Mouse (Mus musculus) stomach, postnatal 0 days (tissue): ENCODE measurements at regions not wholly inside any gene's neighbourhood (a gene's known extent, or its start where the extent isn't known, plus 50 kb on each side); places are given as distances from the start of the nearest gene placed in this dataset.

Experiments used
- ATAC-seq: fragments of 200-750 bp; cut with Nextera tagmentation; 2 replicates; pipeline ENCODE4 v1.8.0; 2017; ENCODE audit not compliant: low FRiP score, low TSS enrichment
- DNase-seq: peaks from one replicate; pipeline ENCODE4 v3.0.0-alpha.2; 2016; ENCODE audit warnings: low spot score
- H3K27ac ChIP-seq: fragments of 300-500 bp; sonication (generic); replicated peaks from 2 replicates; pipeline ENCODE4 v1.5.1; 2014; ENCODE audit warnings: mild to moderate bottlenecking, control low read depth
- H3K27me3 ChIP-seq: fragments of 300-500 bp; sonication (generic); 2 replicates; pipeline ENCODE4 v1.6.1; 2014; ENCODE audit warnings: low read length; ENCODE audit not compliant: control insufficient read depth, insufficient read depth
- H3K36me3 ChIP-seq: fragments of 300-500 bp; sonication (generic); 2 replicates; pipeline ENCODE4 v1.6.1; 2014; ENCODE audit warnings: low read length, mixed read lengths; ENCODE audit not compliant: control insufficient read depth, insufficient read depth
- H3K4me1 ChIP-seq: fragments of 300-500 bp; sonication (generic); replicated peaks from 2 replicates; pipeline ENCODE4 v1.6.1; 2014; ENCODE audit warnings: antibody characterized with exemption; ENCODE audit not compliant: control insufficient read depth, insufficient read depth
- H3K4me2 ChIP-seq: fragments of 300-500 bp; sonication (generic); replicated peaks from 2 replicates; pipeline ENCODE4 v1.6.1; 2014; ENCODE audit warnings: low read depth, mild to moderate bottlenecking, control low read depth, moderate library complexity
- H3K4me3 ChIP-seq: fragments of 300-500 bp; sonication (generic); 2 replicates; pipeline ENCODE4 v1.5.1; 2014; ENCODE audit warnings: low read depth, low read length, control low read depth
- H3K9ac ChIP-seq: fragments of 300-500 bp; sonication (generic); 2 replicates; pipeline ENCODE4 v1.6.1; 2014; ENCODE audit warnings: mild to moderate bottlenecking, low read length, control low read depth, mixed read lengths
- H3K9me3 ChIP-seq: fragments of 300-500 bp; sonication (generic); 2 replicates; pipeline ENCODE4 v1.6.1; 2016; ENCODE audit warnings: low read length; ENCODE audit not compliant: control insufficient read depth
- CTCF ChIP-seq: IDR thresholded peaks from 2 replicates; pipeline ENCODE4 v1.5.1; 2016; ENCODE audit warnings: antibody characterized with exemption, low read depth, mild to moderate bottlenecking, moderate library complexity
- EP300 ChIP-seq: optimal IDR thresholded peaks from 2 replicates; pipeline ENCODE3; 2016; ENCODE audit warnings: antibody characterized with exemption
- WGBS: fragments of 180-500 bp; shearing (Covaris S2); extraction: QIAGEN DNeasy Blood & Tissue Kit; methylation state at CpG from one replicate; pipeline ENCODE4 v1.1.7; 2014; 5-methylcytosine and 5-hydroxymethylcytosine counted together

GRCm38 (mm10) chr9:91476596-91476995, 111.0 kb upstream of the Zic1 start:
- no peak overlapping the region for H3K4me2 ChIP-seq

GRCm38 (mm10) chr9:91462713-91463425, 97.3 kb upstream of the Zic1 start:
- TF ChIP-seq EP300 (no peak), CTCF (no peak)
- H3K27ac ChIP-seq = no peak overlapping the region
- H3K9ac ChIP-seq = no peak overlapping the region
- ATAC-seq = no peak
- H3K36me3 ChIP-seq = no peaks in the 10 kb centered on the region
- no peaks in the 10 kb centered on the region for H3K27me3 ChIP-seq
- H3K9me3 ChIP-seq = no peaks in the 10 kb centered on the region
- DNase-seq = no peak
- H3K4me3 ChIP-seq = no peak overlapping the region
- no peaks in the 10 kb centered on the region for H3K4me1 ChIP-seq
- no peak overlapping the region for H3K4me2 ChIP-seq
- WGBS = 78% methylated on average over 5 of the region's 5 CpGs

More at GRCm38 (mm10) chr9:91476596-91476995, 111.0 kb upstream of the Zic1 start:
- H3K4me1 ChIP-seq = no peaks in the 10 kb centered on the region
- H3K27me3 ChIP-seq = no peaks in the 10 kb centered on the region
- DNase-seq (no peak), ATAC-seq (no peak)
- H3K9ac ChIP-seq = no peak overlapping the region
- no peaks in the 10 kb centered on the region for H3K36me3 ChIP-seq
- WGBS = 21% methylated on average over 3 of the region's 3 CpGs
- H3K27ac ChIP-seq = no peak overlapping the region
- H3K4me3 ChIP-seq = no peak overlapping the region
- H3K9me3 ChIP-seq = no peaks in the 10 kb centered on the region
- TF ChIP-seq EP300 (no peak), CTCF (no peak)

- no peak for ATAC-seq
- Histone ChIP-seq H3K27me3 (no peaks in the 10 kb centered on the region), H3K27ac (no peak overlapping the region), H3K36me3 (no peaks in the 10 kb centered on the region), H3K4me2 (no peak overlapping the region), H3K9ac (no peak overlapping the region), H3K4me1 (no peaks in the 10 kb centered on the region), H3K4me3 (no peak overlapping the region), H3K9me3 (no peaks in the 10 kb centered on the region)
- TF ChIP-seq EP300 = no peak
- WGBS = 18% methylated on average over 2 of the region's 2 CpGs
- DNase-seq = no peak
These were observed 94.3 kb upstream of the Zic1 start for GRCm38 (mm10) chr9:91459921-91460320.

GRCm38 (mm10) chr9:91456843-91457242, 91.2 kb upstream of the Zic1 start:
- no peaks in the 10 kb centered on the region for H3K9me3 ChIP-seq
- no peak overlapping the region for H3K4me2 ChIP-seq
- no peak overlapping the region for H3K9ac ChIP-seq
- no peaks in the 10 kb centered on the region for H3K4me1 ChIP-seq
- DNase-seq = no peak
- WGBS = 67% methylated on average over 5 of the region's 5 CpGs
- H3K27ac ChIP-seq = no peak overlapping the region
- no peak for TF ChIP-seq EP300
- no peak for TF ChIP-seq CTCF
- no peaks in the 10 kb centered on the region for H3K36me3 ChIP-seq
- no peak for ATAC-seq
- no peaks in the 10 kb centered on the region for H3K27me3 ChIP-seq
- no peak overlapping the region for H3K4me3 ChIP-seq

GRCm38 (mm10) chr9:91456253-91456823, 90.7 kb upstream of the Zic1 start:
- DNase-seq = no peak
- Histone ChIP-seq H3K4me3 (no peak overlapping the region), H3K27ac (no peak overlapping the region), H3K9me3 (no peaks in the 10 kb centered on the region), H3K4me1 (no peaks in the 10 kb centered on the region), H3K27me3 (no peaks in the 10 kb centered on the region), H3K4me2 (no peak overlapping the region), H3K36me3 (no peaks in the 10 kb centered on the region), H3K9ac (no peak overlapping the region)
- TF ChIP-seq CTCF (no peak), EP300 (no peak)
- WGBS = 70% methylated on average over 1 of the region's 1 CpGs
- ATAC-seq = no peak

GRCm38 (mm10) chr9:91439106-91439505, 73.5 kb upstream of the Zic1 start:
- H3K27ac ChIP-seq = no peak overlapping the region
- no peak overlapping the region for H3K9ac ChIP-seq
- no peaks in the 10 kb centered on the region for H3K27me3 ChIP-seq
- H3K36me3 ChIP-seq = no peaks in the 10 kb centered on the region
- no peaks in the 10 kb centered on the region for H3K4me1 ChIP-seq
- WGBS = 74% methylated on average over 4 of the region's 4 CpGs
- no peak overlapping the region for H3K4me2 ChIP-seq
- TF ChIP-seq CTCF (no peak), EP300 (no peak)
- no peak overlapping the region for H3K4me3 ChIP-seq
- DNase-seq (no peak), ATAC-seq (no peak)
- H3K9me3 ChIP-seq = no peaks in the 10 kb centered on the region
